In the genomic region with DNA sequence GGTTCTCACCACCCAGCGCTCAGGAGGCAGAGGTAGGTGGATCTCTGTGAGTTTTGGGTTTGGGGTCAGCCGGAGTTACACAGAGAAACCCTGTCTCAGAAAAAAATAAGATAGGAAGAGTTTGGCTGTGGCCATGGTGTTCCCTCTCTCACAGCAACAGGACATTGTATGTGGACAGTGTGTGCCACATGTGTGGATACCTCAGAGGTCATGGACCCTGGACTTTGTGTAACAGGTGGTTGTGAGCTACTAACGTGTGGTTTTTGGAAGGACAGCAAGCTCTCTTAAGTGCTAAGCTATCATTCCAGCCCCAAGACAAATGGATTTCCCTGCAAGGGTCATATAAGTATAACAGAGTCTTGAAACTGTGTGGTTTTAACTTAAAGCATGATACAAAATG, we compare ENCODE assay signal across 21 mouse cellular contexts. TPM values are rescaled to one million over a fixed set of nuclear protein-coding genes. Genes with fewer than 3 reads are reported as not detected.
DNase-seq lines count a peak whose midpoint lies in the region; ATAC-seq and TF ChIP-seq lines count a peak whose summit lies in the region.
"Had no signal": no experiment of that assay in that cellular context is flagged by ENCODE, and none has a peak within 500 bp of the region (broad histone marks: within the 10 kb centered on the region; RNA-seq: fewer than 3 reads in every experiment).

No protein-coding gene starts in this region.

- no peak overlapping the region for H3K4me2 ChIP-seq in liver, embryonic 12.5 days
- no peak overlapping the region for H3K4me2 ChIP-seq in liver, postnatal 0 days (ENCODE audit: low read depth, low read length)
- H3K4me2 ChIP-seq in liver, embryonic 11.5 days: no peak overlapping the region

- no peak for TF ChIP-seq CTCF in liver, adult 2 months (IDR thresholded peaks at IDR 0.05; ENCODE audit: low read depth, low read length)
- TF ChIP-seq CTCF in liver, postnatal 0 days (IDR thresholded peaks at IDR 0.05; ENCODE audit: low read depth): no peak

- ATAC-seq in liver, embryonic 12.5 days: no peak
- ATAC-seq in liver, postnatal 0 days: peak; percentile 65
- no peak for ATAC-seq in liver, embryonic 11.5 days (replicated peaks; ENCODE audit: low FRiP score)
- ATAC-seq: activated CD4-positive, CD25-positive, alpha-beta regulatory T cell, adult 4 months; CD4-positive, CD25-positive, alpha-beta regulatory T cell, adult 4 months; Patski had no signal

- no peaks in the 10 kb centered on the region for H3K79me2 ChIP-seq in liver, adult 2 months (ENCODE audit: control insufficient read depth, insufficient read depth, low read length)

- peak overlapping the region; percentile 42 for H3K27ac ChIP-seq in liver, adult 2 months (replicated peaks; ENCODE audit: insufficient read depth, low read depth, low read length)
- H3K27ac ChIP-seq in liver, embryonic 12.5 days: no peak overlapping the region
- peak overlapping the region; percentile 85 for H3K27ac ChIP-seq in liver, postnatal 0 days (ENCODE audit: low read depth)
- no peak overlapping the region for H3K27ac ChIP-seq in liver, embryonic 11.5 days (ENCODE audit: low read depth, low read length)

- no peaks in the 10 kb centered on the region for H3K9me3 ChIP-seq in liver, embryonic 12.5 days (replicated peaks)
- no peaks in the 10 kb centered on the region for H3K9me3 ChIP-seq in liver, postnatal 0 days (ENCODE audit: low read length)
- H3K9me3 ChIP-seq in liver, embryonic 11.5 days (ENCODE audit: control insufficient read depth, low read length): no peaks in the 10 kb centered on the region

- peak; percentile 77 for DNase-seq in heart, adult 11 months
- no peak for DNase-seq in heart, adult 8-10 months (ENCODE audit: low spot score)
- peak; percentile 80 for DNase-seq in liver, adult 2 months (ENCODE audit: extremely low read depth, low read depth, low spot score)
- no peak for DNase-seq in liver, postnatal 0 days
- no peak for DNase-seq in liver, embryonic 11.5 days (ENCODE audit: low spot score)
- DNase-seq: adrenal gland, adult 2 months; adrenal gland, adult 8-10 months; adrenal gland, postnatal 10 days; adrenal gland, postnatal 14 days; adrenal gland, postnatal 25 days; adrenal gland, postnatal 36 days; B cell, adult 2 months; cerebellum, adult 11 months; cerebellum, adult 11-12 months; cerebellum, adult 18-20 months had no signal

- peak; percentile 33; the same call in 1 of the 2 replicates for TF ChIP-seq EP300 in liver, postnatal 0 days (IDR thresholded peaks at IDR 0.05; ENCODE audit: low read depth)

- no peak overlapping the region for H3K4me3 ChIP-seq in liver, adult 2 months (ENCODE audit: insufficient read depth, low read depth, low read length)
- H3K4me3 ChIP-seq in liver, embryonic 12.5 days: no peak overlapping the region
- no peak overlapping the region for H3K4me3 ChIP-seq in liver, postnatal 0 days (ENCODE audit: low read depth, low read length)
- no peak overlapping the region for H3K4me3 ChIP-seq in liver, embryonic 11.5 days (ENCODE audit: low read depth, low read length)

- no peak for TF ChIP-seq POLR2A in liver, adult 2 months (IDR thresholded peaks at IDR 0.05; ENCODE audit: extremely low read depth, insufficient read depth, low read length)

- peaks cover 9% of the 10 kb centered on the region for H3K4me1 ChIP-seq in liver, adult 2 months (ENCODE audit: control insufficient read depth, insufficient read depth, low read length)
- H3K4me1 ChIP-seq in liver, embryonic 12.5 days: 0 out of 2 replicates have a peak, but pooled peaks cover 7% of the 10 kb centered on the region
- peaks cover 6% of the 10 kb centered on the region for H3K4me1 ChIP-seq in liver, postnatal 0 days (ENCODE audit: insufficient read depth)
- H3K4me1 ChIP-seq in liver, embryonic 11.5 days (replicated peaks; ENCODE audit: control insufficient read depth, insufficient read depth, low read length): no peaks in the 10 kb centered on the region

- no peaks in the 10 kb centered on the region for H3K27me3 ChIP-seq in liver, adult 2 months (ENCODE audit: control insufficient read depth, insufficient read depth, low read length)
- H3K27me3 ChIP-seq in liver, embryonic 12.5 days (replicated peaks): no peaks in the 10 kb centered on the region
- H3K27me3 ChIP-seq in liver, postnatal 0 days (ENCODE audit: insufficient read depth, low read length): no peaks in the 10 kb centered on the region
- no peaks in the 10 kb centered on the region for H3K27me3 ChIP-seq in liver, embryonic 11.5 days (replicated peaks; ENCODE audit: control insufficient read depth, insufficient read depth, low read length)
- H3K27me3 ChIP-seq: CH12.LX, Patski had no signal

- 73% methylated on average over 3 of the region's 3 CpGs for WGBS in liver, adult 2 months
- WGBS in liver, embryonic 12.5 days (ENCODE audit: insufficient replicate concordance): 77% methylated on average over 3 of the region's 3 CpGs
- WGBS in liver, postnatal 0 days (ENCODE audit: insufficient replicate concordance): 60% methylated on average over 3 of the region's 3 CpGs
- 85% methylated on average over 3 of the region's 3 CpGs for WGBS in liver, embryonic 11.5 days

- peaks cover 39% of the 10 kb centered on the region for H3K36me3 ChIP-seq in liver, adult 2 months (ENCODE audit: control insufficient read depth, insufficient read depth, low read length)
- peaks cover 42% of the 10 kb centered on the region for H3K36me3 ChIP-seq in liver, embryonic 12.5 days
- no peaks in the 10 kb centered on the region for H3K36me3 ChIP-seq in liver, postnatal 0 days (replicated peaks; ENCODE audit: insufficient read depth, low read length)
- H3K36me3 ChIP-seq in liver, embryonic 11.5 days (ENCODE audit: control insufficient read depth, insufficient read depth, low read length): peaks cover 4% of the 10 kb centered on the region; the same call in 1 of the 2 replicates
- H3K36me3 ChIP-seq: G1E had no signal

- H3K9ac ChIP-seq in liver, adult 2 months (ENCODE audit: low read depth, low read length): no peak overlapping the region
- no peak overlapping the region for H3K9ac ChIP-seq in liver, embryonic 12.5 days
- no peak overlapping the region for H3K9ac ChIP-seq in liver, postnatal 0 days (replicated peaks)
- no peak overlapping the region for H3K9ac ChIP-seq in liver, embryonic 11.5 days (ENCODE audit: low read depth, low read length)

RNA-seq across cellular contexts. Expression of a gene that starts 47.5 kb away (rescaled TPM):
- total RNA-seq in heart, adult 8-10 months (2022): 10 to 100 TPM; 32.8 to 40.1 (median 34.9) TPM
- 13.5 and 13.9 TPM in 2 replicates for total RNA-seq in liver, adult 2 months (2014; rRNA removed)
- 9.9 and 10.0 TPM in 2 replicates for polyA plus RNA-seq in liver, adult 2 months (2012; rRNA removed)
- 6.1 and 6.5 TPM in 2 replicates for polyA plus RNA-seq in liver, embryonic 12.5 days (2016; fragmentation: Nextera tagmentation; extraction: Ambion mirVana)
- 3.5 and 3.7 TPM in 2 replicates for polyA plus RNA-seq in liver, postnatal 0 days (2015; fragmentation: Nextera tagmentation; extraction: Ambion mirVana)
- 10.3 and 10.5 TPM in 2 replicates for polyA plus RNA-seq in liver, embryonic 11.5 days (2014; fragmentation: Nextera tagmentation; extraction: Ambion mirVana)

Comparison
In these comparisons a context has a peak if more than half of its experiments do, and no peak if none do; other contexts are left out.
1. DNase-seq: peak in heart, adult 11 months (single experiment) and liver, adult 2 months (single experiment); none in heart, adult 8-10 months (single experiment), liver, postnatal 0 days (single experiment) and liver, embryonic 11.5 days (single experiment).
2. H3K27ac ChIP-seq: peak in liver, adult 2 months (single experiment) and liver, postnatal 0 days (single experiment); none in liver, embryonic 12.5 days (single experiment) and liver, embryonic 11.5 days (single experiment).